Mouse (Mus musculus) thymus, adult 2 months (tissue): Measurements from ENCODE around the gene Fads3.

Experiments used
- CTCF ChIP-seq: fragments of 200-500 bp; IDR thresholded peaks from 2 replicates; pipeline ENCODE4 v1.5.1; 2012; ENCODE audit warnings: mild to moderate bottlenecking, control low read depth, low read length, moderate library complexity, borderline replicate concordance; ENCODE audit not compliant: control insufficient read depth, poor library complexity, insufficient read depth; ENCODE audit errors: extremely low read depth
- POLR2A ChIP-seq: fragments of 200-500 bp; IDR thresholded peaks from 2 replicates; pipeline ENCODE4 v1.6.1; 2012; ENCODE audit warnings: mild to moderate bottlenecking, low read length, control low read depth, moderate library complexity; ENCODE audit not compliant: control insufficient read depth, poor library complexity, insufficient read depth; ENCODE audit errors: extremely low read depth

DNA sequence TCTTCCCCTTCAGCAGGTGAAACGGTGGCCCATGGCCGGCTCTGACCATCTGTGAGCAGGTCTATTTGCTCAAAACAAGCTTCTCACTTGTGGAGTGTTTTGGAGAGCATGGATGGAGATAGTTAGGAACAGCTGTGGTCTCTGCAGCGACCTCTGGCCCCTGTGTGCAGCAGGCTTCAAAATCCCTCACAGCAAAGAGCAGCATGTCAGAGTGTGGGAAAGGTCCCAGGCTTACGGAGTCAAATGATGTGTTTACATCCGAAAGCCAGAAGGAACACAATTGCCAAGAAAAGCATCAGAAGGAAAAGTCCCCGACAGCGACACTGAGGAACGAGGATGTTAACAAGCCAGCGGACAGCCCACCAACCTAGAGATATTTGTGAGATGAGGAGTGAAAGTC is 44.1 kb downstream of the Fads3 start:
- TF ChIP-seq CTCF (no peak), POLR2A (no peak)
